Mouse (Mus musculus) hematopoietic stem cell, adult 5-6 weeks (primary cell): ENCODE measurements at regions not wholly inside any gene's neighbourhood (a gene's known extent, or its start where the extent isn't known, plus 50 kb on each side); places are given as distances from the start of the nearest gene placed in this dataset.
A peak's percentile ranks its signal among the peaks of the same experiment; 100 is the strongest.

Experiments
- ATAC-seq, 2 experiments: fragments of 125-278 bp in 1 of 2; replicated peaks in 1 of 2; 2 replicates each; pipeline ENCODE4 v1.8.0; 2016 to 2017; ENCODE audit warnings: inconsistent platforms in 2 of 2, mild to moderate bottlenecking in 2 of 2, moderate number of reproducible peaks in 2 of 2, low read depth in 1 of 2, moderate TSS enrichment in 1 of 2; ENCODE audit not compliant: low FRiP score in 2 of 2, poor library complexity in 2 of 2, severe bottlenecking in 2 of 2, insufficient read depth in 1 of 2, low TSS enrichment in 1 of 2

GRCm38 (mm10) chr14:45056291-45056690 lies 68.3 kb downstream of the Ptger2 start:
- no peak for ATAC-seq

GRCm38 (mm10) chr14:45061681-45062080 lies 73.7 kb downstream of the Ptger2 start:
- no peak for ATAC-seq

GRCm38 (mm10) chr14:45064498-45064897 lies 76.5 kb downstream of the Ptger2 start:
- no peak for ATAC-seq

GRCm38 (mm10) chr14:45069598-45070212 lies 81.7 kb downstream of the Ptger2 start:
- no peak for ATAC-seq

GRCm38 (mm10) chr14:45074902-45075488 lies 87.0 kb downstream of the Ptger2 start:
- ATAC-seq = peak; percentile 38 to 58

GRCm38 (mm10) chr14:45077216-45077615 lies 89.2 kb downstream of the Ptger2 start:
- ATAC-seq = no peak

- ATAC-seq = peak; percentile 79 to 80
Measured at GRCm38 (mm10) chr14:45079793-45080192, 91.8 kb downstream of the Ptger2 start.

GRCm38 (mm10) chr14:45080231-45080630 lies 92.2 kb downstream of the Ptger2 start:
- ATAC-seq = 0 out of 4 replicates have a peak, but pooled peaks of 1 of the 2 experiments have one; percentile 9

- ATAC-seq = no peak
Measured at GRCm38 (mm10) chr14:45083058-45083457, 95.1 kb downstream of the Ptger2 start.
